Mouse (Mus musculus) 416B (cell line): ENCODE results near the gene Krtdap.
"Not testable (repeated sequence)": the region's sequence is repeated elsewhere in the genome, so short reads cannot be mapped to it uniquely, and the experiment has no call there.

Experiments
- DNase-seq: peaks from one replicate; pipeline ENCODE4 v3.0.0; 2011; ENCODE audit warnings: low read depth

The Krtdap gene

GRCm38 (mm10) chr7:30787377-30788022, at the start of gene Krtdap:
Gene Krtdap, plus strand, starts transcription at chr7:30787896.
- DNase-seq: no peak

GRCm38 (mm10) chr7:30742570-30742969, 45.1 kb upstream of the Krtdap start:
- DNase-seq: peak; percentile 42

- DNase-seq: not testable (repeated sequence)
These were observed 44.1 kb upstream of the Krtdap start, which contains the start of gene Gapdhs for GRCm38 (mm10) chr7:30743617-30744016. Gene Gapdhs, minus strand, starts transcription at chr7:30743681.

- DNase-seq: no peak
These were observed 43.6 kb upstream of the Krtdap start for GRCm38 (mm10) chr7:30744022-30744598.

GRCm38 (mm10) chr7:30747525-30748204, 40.0 kb upstream of the Krtdap start:
- no peak for DNase-seq

- DNase-seq: no peak
These were observed 37.7 kb upstream of the Krtdap start for GRCm38 (mm10) chr7:30749824-30750606.

GRCm38 (mm10) chr7:30751086-30751669, 36.5 kb upstream of the Krtdap start, which contains the start of gene Sbsn:
Gene Sbsn, plus strand, starts transcription at chr7:30751471.
- DNase-seq: no peak

GRCm38 (mm10) chr7:30757001-30757400, 30.7 kb upstream of the Krtdap start:
- DNase-seq: no peak

GRCm38 (mm10) chr7:30758853-30759252, 28.8 kb upstream of the Krtdap start:
- DNase-seq: no peak

- DNase-seq: peak; percentile 81
These were observed 25.8 kb upstream of the Krtdap start for GRCm38 (mm10) chr7:30761769-30762352.

- DNase-seq: no peak
These were observed 24.2 kb upstream of the Krtdap start, which contains the start of gene Dmkn for GRCm38 (mm10) chr7:30763456-30763855. Gene Dmkn, plus strand, starts transcription at chr7:30763756.

- no peak for DNase-seq
These were observed 22.5 kb upstream of the Krtdap start for GRCm38 (mm10) chr7:30765173-30765572.

- peak; percentile 47 for DNase-seq
These were observed 21.3 kb upstream of the Krtdap start for GRCm38 (mm10) chr7:30766408-30766807.

GRCm38 (mm10) chr7:30769236-30769635, 18.5 kb upstream of the Krtdap start:
- no peak for DNase-seq

GRCm38 (mm10) chr7:30776104-30776503, 11.6 kb upstream of the Krtdap start:
- peak; percentile 40 for DNase-seq

GRCm38 (mm10) chr7:30777081-30777579, 10.6 kb upstream of the Krtdap start:
- DNase-seq: no peak

- peak; percentile 36 for DNase-seq
These were observed 9.8 kb upstream of the Krtdap start for GRCm38 (mm10) chr7:30777911-30778310.

GRCm38 (mm10) chr7:30781792-30782191, 5.9 kb upstream of the Krtdap start:
- DNase-seq: peak; percentile 60

- no peak for DNase-seq
These were observed 5.0 kb upstream of the Krtdap start for GRCm38 (mm10) chr7:30782658-30783057.

GRCm38 (mm10) chr7:30785154-30785553, 2.5 kb upstream of the Krtdap start:
- DNase-seq: no peak
